Mouse (Mus musculus) embryo, embryonic 10 days (tissue): Measurements from ENCODE around the gene Mynn.
"Not testable (repeated sequence)": the region's sequence is repeated elsewhere in the genome, so short reads cannot be mapped to it uniquely, and the experiment has no call there.

Source experiments
- DNase-seq: peaks from one replicate; pipeline ENCODE4 v3.0.0-alpha.2; 2015; ENCODE audit warnings: low spot score

Gene Mynn

DNA sequence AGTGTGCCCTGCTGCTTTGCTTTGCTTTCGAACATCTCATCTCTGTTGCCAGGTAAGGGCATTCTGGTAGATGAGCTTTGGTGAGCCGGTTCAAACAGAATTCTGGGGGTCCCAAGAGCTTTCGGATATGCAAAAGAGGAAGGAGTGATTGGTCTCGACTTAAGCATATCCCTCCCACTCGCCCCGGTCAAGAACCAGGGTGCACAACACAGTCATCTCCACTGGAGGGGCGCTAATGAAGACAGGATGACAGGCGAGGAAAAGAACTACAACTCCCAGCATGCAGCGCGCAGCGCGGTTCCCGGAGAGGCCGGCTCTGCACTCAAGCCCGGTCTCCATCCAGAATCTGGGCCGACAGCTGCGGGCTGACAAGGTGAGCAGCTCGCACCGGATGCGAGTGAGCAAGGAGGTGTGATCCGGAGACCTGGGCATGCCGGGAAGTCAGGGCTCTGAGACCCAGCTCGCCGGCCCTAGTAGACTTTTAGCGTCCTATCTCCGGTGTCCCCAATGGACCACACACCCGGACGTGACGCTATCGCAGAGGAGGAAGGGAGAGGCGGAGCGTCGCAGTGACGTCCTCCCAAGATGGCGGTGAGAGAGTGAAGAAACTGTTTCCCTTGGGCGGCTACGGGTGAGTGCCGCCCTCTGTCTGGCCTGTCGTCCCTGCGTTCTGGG, at the start of gene Mynn:
Gene Mynn (plus strand): TSS at position 1 of the 675 bp plus-strand sequence.
- peak; percentile 98 for DNase-seq

DNA sequence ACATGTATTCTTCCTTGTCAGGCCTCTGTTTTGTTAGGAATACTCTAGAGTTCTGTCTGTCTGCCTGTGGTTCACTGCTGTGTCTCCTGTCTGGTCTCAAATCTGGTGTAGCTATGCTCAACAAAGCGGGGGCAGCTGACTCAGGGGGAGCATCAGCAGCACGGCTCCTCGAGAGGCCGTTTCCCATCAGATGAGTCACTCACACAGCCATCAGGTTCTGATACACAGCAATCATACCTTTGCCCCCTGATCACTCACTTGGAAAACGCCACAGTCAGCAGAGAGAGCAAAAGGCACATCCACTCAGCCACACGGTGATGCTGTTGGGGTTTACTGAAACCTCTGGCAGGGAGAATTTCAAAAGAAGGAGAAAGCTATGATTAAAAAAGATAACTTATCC, 48.1 kb upstream of the Mynn start:
- DNase-seq, result no peak

DNA sequence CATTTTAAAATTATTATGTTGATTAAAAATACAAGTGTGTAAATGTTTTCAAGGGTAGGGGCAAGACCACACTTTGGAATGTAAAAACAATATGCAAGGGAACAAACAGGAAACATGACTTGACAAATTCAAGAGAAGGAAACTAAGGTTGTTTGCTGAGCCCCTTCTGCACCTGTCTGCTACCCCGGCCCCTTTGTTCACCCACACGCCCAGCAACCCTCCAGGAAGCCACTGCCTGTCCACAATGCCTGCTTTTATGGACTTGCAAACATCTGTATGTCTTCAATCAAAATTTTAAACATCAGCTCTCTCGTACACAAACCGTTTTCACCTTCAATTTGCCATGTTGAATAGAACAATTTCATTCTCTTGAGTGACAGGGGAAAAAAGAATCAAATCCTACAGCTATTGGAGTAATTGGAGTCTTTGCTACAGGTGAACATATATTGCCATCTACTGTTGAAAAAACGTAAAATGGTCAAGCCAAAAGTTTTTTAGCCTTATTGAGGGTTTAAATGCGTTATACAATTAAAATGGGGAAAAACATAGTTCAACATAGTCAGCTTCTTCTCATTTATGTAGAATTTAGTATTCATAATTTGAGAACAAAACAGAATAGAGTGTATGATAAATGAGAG, 41.1 kb upstream of the Mynn start:
- no peak for DNase-seq

DNA sequence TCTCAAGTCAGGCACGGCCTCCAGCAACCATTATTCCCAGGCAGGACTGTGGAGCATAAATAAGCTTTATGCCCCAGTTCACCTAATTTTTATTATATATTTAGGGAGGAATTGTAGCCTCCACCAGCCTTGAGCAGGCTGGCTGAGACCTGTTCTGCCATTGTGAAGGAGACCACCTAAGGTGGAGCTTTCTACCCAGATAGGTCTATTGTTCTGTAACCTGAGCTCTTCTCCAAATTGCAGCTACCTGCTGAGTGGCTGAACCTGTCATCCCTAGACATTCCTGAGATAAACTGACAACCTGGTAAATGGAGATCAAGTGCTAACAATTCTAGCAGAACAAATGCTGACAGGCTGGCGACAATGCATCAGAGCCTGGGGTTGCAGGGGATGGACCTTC, 35.5 kb upstream of the Mynn start:
- not testable (repeated sequence) for DNase-seq

DNA sequence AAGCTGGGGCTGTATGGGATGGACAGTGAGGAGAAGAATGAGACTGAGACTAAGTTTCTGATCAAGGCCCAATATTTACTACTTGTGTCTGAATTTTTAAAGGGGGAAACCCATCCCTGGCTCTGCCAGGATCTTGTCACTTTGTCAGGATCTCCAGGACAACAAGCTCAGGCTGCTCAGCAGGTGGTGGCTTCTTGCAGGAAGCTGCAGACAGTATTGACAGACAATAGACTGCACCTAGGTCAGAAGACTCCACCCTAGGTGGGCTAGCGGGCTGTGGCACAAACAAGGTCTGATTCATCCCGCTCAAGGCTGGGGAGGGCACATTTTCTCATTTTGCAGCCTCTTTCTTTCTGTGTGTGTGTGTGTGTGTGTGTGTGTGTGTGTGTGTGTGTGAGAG, 28.3 kb upstream of the Mynn start:
- no peak for DNase-seq

DNA sequence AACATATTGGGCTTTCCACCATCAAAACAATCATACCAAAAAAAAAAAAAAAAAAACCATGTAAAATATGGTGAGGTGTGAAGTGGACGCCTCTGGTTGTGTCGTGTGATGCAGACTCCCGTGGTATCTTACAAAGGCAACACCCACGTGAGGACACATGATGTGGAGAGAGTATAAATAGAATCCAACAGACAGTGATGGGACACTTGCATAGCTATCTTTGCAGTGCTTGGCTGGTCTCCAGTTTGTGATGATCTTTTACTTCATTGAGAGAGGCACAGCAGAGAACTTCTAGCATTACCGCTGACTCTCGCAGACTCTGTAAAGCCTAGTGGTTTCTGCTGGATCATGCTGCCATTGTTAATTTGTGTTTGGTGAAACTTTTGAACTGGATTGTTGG, 13.0 kb upstream of the Mynn start:
- no peak for DNase-seq

DNA sequence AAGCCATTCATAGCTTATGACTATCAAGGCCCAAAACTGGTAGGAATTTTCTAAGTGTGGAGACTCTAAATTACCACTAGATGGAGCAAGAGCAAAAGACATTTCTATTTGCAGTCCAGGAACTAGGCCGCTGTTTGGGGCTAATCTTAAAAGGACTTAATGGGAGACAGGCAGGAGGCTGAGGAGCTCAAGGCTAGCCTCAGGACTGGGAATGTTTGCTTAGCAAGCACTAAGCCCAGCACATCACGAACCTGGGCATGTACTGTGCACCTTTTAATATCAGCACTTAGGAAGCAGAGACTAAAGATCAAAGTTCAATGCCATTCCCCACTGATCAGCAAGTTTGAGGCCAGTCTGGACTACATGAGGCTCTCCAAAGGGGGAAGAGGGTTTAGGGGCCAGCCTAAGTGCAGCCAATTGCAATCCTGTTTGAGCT, 9.4 kb upstream of the Mynn start:
- peak; percentile 83 for DNase-seq

DNA sequence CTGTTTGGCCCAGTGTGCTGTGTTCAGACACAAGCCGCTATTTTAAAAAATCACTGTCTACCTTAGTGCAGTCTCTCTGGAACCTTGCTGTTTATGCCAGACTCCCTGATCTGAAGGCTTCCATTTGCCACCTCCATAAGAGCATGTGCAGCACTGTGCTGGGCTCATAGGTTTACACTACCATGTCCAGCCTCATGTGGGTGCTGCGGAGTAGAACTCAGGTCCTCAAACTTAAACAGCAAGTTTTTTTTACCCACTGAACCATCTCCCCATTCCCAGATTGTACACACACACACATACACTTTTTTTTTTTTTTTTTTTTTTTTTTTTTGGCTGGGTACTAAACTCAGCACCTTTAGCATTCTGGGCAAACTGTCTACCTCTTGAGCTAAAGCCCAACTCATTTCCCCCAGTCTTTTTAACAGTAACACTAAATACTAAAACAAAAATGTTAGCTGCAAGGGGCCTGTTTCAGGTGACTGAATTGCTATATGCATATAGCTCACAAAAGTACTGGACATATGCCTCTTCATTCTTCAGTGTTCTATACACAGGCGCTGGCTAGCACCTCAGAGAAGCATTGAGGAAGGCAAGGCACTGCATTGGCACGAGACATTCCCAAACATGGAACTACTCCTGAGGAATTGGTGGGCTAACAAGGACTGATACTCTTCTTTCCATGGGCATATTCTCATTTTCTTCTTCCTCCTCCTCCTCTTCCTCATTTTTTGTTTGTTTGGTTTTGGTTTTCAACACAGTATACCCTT, 8.0 kb upstream of the Mynn start:
- peak; percentile 64 for DNase-seq

DNA sequence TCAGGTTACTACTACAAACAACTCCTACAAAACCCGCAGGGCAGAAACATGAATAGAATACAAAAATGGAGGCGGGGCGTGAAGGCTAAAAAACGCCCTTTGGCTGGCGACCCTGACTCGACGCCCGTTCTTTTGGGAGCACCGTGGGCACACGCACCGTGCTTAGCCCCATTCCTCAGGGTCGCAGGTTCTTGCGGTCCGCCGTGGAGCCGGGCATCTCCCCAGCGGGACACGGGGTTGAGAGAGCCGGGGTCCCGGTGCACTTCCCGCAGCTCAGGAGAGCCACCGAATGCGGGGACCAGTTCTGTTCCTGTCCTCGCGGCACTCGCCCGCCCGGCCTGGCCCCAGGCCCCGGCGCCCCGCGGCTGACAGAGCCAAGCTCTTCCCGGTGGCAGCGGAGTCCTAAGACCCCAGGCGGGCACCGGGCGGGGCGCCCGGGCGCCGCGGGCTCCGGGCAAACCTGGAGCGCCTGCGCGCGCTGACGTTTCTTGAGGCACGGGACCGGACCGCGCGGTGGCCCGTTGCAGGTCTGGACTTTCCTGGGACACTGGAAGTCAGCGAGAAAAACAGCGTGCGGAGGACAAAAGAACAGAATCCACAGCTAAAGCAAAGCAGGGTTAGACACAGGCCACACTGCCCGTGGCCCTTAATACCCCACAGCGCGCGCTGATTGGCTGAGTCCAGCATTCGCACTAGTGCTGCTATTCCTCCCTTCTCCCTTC, 6.6 kb upstream of the Mynn start:
- peak; percentile 74 for DNase-seq

DNA sequence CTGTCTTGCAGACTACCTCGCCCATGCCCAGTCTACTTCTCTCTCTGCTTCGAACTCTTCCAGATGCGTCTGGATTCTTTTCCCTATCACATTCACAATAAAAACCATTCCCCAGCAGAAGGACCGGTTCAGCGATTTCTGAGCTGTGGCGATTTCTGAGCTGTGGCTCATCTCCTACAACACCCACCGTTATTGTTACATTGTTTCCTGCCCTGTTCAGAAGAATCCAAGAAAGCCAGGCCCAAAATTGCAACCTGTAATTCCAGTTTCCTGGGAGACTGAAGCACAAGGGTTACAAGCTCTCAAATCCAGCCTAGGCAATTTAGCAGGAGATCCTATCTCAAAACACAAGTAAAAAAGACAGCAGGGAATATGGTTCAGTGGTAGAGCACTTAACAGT, 4.6 kb upstream of the Mynn start:
- no peak for DNase-seq

DNA sequence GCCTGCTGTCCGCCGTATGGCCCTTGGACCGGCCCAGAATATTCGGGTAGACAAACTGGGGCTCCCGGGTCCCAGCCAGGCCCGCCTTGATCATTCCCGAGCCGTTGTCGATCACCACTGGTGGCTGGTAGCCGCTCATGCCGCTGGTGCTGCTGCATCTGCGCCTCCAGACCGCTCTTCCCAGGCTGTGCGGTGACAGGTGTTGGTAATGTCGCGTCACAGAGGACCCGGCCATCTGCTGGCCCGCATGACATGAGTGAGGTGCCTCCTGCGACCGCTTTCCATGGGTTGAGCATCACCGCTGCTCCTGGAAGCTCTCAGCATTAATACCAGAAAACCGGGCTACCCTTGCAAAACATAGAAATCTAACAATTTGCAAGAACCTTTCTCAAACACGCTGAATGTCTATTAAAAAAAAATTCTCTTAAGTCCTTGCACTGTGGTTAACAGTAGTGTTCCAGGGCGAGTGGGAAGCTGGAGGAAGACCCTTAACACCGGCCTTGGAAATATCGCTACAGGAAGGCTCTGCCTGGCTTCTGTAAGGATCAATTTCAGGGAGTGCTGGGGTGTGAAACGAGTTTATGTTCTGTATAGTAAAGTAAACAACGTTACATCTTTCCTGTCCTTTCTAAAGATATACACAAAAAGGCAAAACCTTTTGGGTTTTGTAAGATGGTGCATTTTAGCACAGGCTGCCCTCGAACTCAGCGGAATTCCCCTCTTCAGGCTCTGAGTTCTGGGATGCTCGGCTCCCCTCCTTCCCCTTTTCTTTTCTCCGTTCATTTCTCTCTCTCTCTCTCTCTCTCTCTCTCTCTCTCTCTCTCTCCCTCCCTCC, 1.9 kb upstream of the Mynn start, which contains the start of gene Actrt3:
Gene Actrt3 (minus strand): TSS at position 229 of the 835 bp plus-strand sequence.
- DNase-seq, result peak; percentile 68

DNA sequence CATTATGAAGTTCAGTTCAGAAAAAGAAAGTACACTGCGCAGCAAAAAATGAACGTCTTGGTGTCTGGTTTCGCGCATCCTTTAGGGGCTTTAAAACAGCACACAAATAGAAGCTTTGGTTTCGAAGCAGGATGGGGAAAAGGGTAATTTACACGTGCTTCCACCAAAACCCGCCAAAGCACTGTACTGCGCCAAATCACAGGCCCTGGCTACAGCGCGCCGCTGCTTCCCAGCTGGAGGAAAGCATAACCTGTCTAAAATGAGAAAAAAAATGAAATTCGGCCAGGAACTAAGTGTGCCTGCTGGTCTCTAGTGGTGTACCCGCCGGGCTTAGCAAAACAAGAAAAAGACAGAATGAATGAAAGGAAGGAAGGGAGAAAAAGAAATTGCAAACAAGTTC, 1.1 kb upstream of the Mynn start:
- DNase-seq, result peak; percentile 56

DNA sequence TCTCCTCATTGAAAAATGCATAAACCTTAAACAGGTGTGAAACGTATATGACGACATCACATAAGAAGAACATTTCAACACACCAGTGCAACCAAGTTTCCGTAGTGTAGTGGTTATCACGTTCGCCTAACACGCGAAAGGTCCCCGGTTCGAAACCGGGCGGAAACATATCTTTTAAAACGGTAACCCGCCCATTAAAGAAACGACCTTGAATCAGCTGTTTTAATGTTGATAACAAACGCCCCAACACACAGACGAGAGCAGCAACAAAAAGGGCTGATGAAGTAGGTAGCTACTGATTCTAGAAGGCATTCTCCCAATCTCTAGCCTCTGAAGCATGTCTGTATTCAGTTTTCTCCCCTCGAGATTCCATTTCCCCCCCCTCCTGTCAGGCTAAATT, 690 bp upstream of the Mynn start:
- DNase-seq, result peak; percentile 93

DNA sequence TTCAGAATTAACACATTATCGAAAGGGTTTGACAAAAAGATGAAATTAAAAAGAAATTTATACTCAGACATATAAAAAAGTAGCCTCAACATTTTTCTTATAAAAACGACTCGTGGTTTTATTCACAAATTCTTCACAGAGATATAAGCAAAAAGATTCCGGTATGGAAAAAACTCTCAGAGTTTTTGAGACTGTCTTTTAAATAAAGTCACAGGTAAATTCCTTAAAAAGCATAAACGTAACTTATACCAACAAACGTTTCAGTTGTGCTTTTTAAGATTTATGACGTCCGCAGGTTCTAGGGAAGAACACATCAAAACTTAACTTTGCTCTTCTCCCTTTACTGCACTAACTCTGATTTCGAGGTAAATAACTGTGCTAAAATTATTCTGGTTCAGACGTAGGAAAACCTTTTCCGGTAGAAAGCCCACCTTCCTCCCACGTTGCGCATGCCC, 228 bp upstream of the Mynn start:
- no peak for DNase-seq

DNA sequence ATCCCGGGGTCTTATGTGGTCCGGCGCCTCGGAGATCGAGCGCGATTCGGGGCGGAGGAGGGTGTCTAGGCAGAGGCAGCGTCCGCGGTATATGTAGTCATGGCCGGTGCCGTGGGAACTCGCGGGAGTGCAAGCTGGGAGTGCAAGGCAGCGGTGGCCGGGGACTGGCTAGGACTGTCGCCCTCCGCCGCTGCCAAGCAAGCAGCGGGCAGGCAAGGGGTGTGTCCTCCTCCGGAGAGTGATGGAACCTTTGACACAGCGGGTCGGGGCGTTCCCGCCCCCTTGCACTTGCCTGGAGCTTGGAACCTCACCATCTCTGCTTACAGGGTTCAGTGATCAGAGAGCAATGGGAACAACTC, 854 bp downstream of the Mynn start:
- peak; percentile 83 for DNase-seq

DNA sequence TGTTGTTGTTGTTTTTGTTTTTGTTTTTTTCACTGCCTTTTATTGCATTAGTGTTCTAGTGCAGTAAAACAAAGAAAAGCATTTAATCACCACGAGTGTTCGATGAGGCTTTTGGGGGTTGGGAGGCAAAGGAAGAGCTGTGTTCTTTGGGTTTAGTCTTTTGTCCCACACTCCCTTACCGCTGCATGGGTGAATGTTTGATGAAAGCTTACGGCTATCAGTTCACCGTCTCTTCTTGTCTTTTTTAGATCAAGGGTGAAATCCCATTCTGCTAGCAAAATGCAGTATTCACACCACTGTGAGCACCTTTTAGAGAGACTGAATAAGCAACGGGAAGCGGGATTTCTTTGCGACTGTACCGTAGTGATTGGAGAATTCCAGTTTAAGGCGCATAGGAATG, 1.4 kb downstream of the Mynn start:
- DNase-seq, result peak; percentile 1

DNA sequence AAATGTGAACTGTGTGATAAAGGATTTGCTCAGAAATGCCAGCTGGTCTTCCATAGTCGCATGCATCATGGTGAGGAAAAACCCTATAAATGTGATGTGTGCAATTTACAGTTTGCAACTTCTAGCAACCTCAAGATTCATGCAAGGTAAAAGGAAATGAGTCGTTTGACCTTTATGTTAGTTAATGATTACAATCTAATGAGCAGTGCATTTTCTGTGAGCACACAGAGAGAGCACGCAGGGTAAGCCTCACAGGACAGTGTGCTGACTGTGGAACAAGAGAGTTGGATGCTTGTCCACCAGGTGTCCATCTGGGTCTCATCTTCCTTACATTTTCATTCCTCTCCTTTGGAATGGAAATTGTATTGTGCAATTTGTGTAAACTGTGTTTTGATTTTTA, 7.1 kb downstream of the Mynn start:
- DNase-seq, result no peak

DNA sequence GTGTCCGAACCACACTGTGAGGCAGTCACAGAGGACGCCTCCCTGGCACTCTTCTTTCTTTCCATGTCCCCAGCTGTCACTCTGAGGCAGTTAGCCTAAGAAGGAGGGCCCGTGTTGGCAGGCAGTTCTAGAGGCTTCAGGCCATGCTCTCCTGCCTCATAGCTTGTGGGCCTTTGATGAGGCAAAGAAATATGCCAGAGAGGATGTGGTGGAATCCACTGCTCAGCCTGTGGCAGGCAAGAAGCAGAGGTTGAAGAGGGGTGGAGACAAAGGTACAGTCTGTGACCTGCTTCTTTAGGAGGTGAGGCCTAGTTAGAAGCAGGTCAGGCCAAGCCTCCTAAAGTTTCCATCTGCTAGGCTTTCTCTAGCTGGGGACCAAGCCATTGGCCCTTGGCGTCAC, 9.1 kb downstream of the Mynn start:
- no peak for DNase-seq

DNA sequence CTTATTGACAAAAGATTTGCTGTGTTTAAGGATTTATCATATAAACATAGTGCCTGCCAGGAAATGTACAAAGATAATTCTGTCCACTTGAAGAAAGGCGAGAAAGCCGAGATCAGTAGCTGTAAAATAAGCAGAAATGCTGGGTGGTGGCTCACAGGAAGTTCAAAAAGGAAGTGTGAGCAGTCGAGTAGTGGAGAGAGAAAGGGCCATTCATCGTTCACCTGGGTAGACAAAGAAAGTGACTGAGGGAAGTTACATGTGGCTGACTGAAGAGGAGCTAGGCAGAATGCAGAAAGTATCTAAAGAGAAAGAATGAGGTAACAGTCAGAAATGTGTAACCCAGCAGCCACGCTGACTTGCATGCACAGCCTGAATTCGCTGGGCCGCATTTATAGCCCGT, 18.3 kb downstream of the Mynn start:
- DNase-seq, result no peak

DNA sequence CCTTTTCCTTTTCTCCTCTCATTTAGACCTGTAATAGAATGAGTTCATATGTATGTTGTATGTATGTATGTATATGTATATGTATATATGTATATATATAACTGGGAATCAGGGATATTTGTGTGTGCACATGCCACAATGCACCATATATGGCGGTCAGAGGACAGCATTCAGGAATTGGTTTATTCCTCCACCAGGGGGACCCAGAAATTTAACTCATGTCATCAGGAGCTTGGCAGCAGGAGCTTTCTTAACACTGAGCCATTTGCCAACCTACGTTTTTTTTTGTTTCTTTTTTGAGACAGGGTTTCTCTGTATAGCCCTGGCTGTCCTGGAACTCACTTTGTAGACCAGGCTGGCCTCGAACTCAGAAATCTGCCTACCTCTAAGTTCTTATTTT, 31.8 kb downstream of the Mynn start:
- DNase-seq, result no peak

DNA sequence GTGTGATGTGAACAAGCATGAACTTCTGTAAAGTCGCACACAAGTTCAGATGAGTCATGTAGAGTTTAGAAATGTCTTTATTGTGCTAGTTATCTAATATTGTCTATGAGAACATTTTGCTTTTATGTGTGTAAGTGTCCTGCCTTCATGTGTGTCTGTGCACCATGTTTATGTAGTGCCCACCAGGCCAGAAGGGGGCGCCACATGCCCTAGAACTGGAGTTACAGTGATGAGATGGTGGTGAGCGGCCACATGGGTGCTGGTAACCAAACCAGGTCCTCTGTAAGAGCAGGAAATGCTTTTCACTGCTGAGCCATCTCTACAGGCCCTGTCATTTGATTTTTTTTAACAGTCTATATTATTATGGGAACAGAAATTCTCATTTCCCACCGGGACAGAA, 33.8 kb downstream of the Mynn start:
- DNase-seq, result no peak

DNA sequence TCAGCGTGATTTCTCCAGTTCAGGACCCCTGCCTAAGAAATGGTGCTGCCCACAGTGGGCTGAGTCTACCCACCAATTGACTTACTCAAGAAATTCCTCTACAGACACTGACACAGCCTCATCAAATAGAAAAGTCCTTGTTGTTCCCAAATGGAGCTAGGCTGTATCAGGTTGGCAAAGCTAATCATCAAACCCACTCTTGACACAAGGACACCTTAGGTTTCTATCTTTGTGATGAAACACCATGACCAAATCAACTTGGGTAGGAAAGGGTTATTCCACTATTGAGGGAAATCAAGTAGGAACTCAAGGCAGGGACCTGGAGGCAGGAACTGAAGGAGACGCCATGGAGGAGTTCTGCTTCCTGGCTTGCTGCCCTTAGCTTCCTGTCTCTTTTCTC, 42.3 kb downstream of the Mynn start, which contains the start of gene Lrriq4:
Gene Lrriq4 (plus strand): TSS at position 301 of the 400 bp plus-strand sequence.
- DNase-seq, result no peak
